Mouse (Mus musculus) stomach, embryonic 16.5 days (tissue): ENCODE results near the gene Ttll12. TPM values are rescaled to one million over a fixed set of nuclear protein-coding genes. Genes with fewer than 3 reads are reported as not detected.

Experiments
- ATAC-seq: fragments of 200-750 bp; cut with Nextera tagmentation; 2 replicates; pipeline ENCODE4 v1.8.0; 2017; ENCODE audit warnings: moderate number of reproducible peaks, moderate TSS enrichment; ENCODE audit not compliant: insufficient read depth, low FRiP score
- H3K27ac ChIP-seq: fragments of 300-500 bp; sonication (generic); 2 replicates; pipeline ENCODE4 v1.5.1; 2014; ENCODE audit warnings: low read length
- H3K27me3 ChIP-seq: fragments of 300-500 bp; sonication (generic); 2 replicates; pipeline ENCODE4 v1.6.1; 2014; ENCODE audit warnings: low read length, control low read depth, mixed read lengths; ENCODE audit not compliant: control insufficient read depth, insufficient read depth
- H3K36me3 ChIP-seq: fragments of 300-500 bp; sonication (generic); 2 replicates; pipeline ENCODE4 v1.6.1; 2014; ENCODE audit warnings: low read length; ENCODE audit not compliant: control insufficient read depth, insufficient read depth
- H3K4me1 ChIP-seq: fragments of 300-500 bp; sonication (generic); 2 replicates; pipeline ENCODE4 v1.6.1; 2014; ENCODE audit warnings: low read length, control low read depth, mixed read lengths; ENCODE audit not compliant: control insufficient read depth, insufficient read depth
- H3K4me2 ChIP-seq: fragments of 300-500 bp; sonication (generic); 2 replicates; pipeline ENCODE4 v1.6.1; 2014; ENCODE audit warnings: low read depth, low read length, mixed read lengths
- H3K4me3 ChIP-seq: fragments of 300-500 bp; sonication (generic); replicated peaks from 2 replicates; pipeline ENCODE4 v1.5.1; 2014; ENCODE audit warnings: mild to moderate bottlenecking, low read length
- H3K9ac ChIP-seq: fragments of 300-500 bp; sonication (generic); 2 replicates; pipeline ENCODE4 v1.6.1; 2014; ENCODE audit warnings: low read length
- H3K9me3 ChIP-seq: fragments of 300-500 bp; sonication (generic); replicated peaks from 2 replicates; pipeline ENCODE4 v1.6.1; 2016; ENCODE audit warnings: low read length, control low read depth; ENCODE audit not compliant: control insufficient read depth
- WGBS: fragments of 180-500 bp; shearing (Covaris S2); extraction: QIAGEN DNeasy Blood & Tissue Kit; methylation state at CpG from one replicate; pipeline ENCODE4 v1.1.7; 2014; 5-methylcytosine and 5-hydroxymethylcytosine counted together
- polyA plus RNA-seq: library from polyadenylated mRNA; unstranded; fragments of >200 nt; fragmentation: Nextera tagmentation; extraction: Ambion mirVana; gene quantifications from 2 replicates; pipeline ENCODE4 v1.2.1, GENCODE M21; 2015

Gene Ttll12
- polyA plus RNA-seq, 1 experiment from 2014 or later: 32.2 TPM

GRCm38 (mm10) chr15:83629716-83630115, 34.8 kb upstream of the Ttll12 start:
- ATAC-seq: no peak
- no peak overlapping the region for H3K9ac ChIP-seq
- H3K4me1 ChIP-seq: no peaks in the 10 kb centered on the region
- no peaks in the 10 kb centered on the region for H3K27me3 ChIP-seq
- H3K4me2 ChIP-seq: no peak overlapping the region
- H3K27ac ChIP-seq: no peak overlapping the region
- no peaks in the 10 kb centered on the region for H3K36me3 ChIP-seq
- WGBS: 75% methylated on average over 3 of the region's 3 CpGs
- H3K9me3 ChIP-seq: no peaks in the 10 kb centered on the region
- no peak overlapping the region for H3K4me3 ChIP-seq

GRCm38 (mm10) chr15:83626142-83626645, 31.2 kb upstream of the Ttll12 start:
- H3K4me2 ChIP-seq: no peak overlapping the region
- H3K4me1 ChIP-seq: no peaks in the 10 kb centered on the region
- 90% methylated on average over 2 of the region's 2 CpGs for WGBS
- no peaks in the 10 kb centered on the region for H3K27me3 ChIP-seq
- no peak overlapping the region for H3K27ac ChIP-seq
- no peak for ATAC-seq
- no peak overlapping the region for H3K9ac ChIP-seq
- H3K4me3 ChIP-seq: no peak overlapping the region
- H3K36me3 ChIP-seq: no peaks in the 10 kb centered on the region
- no peaks in the 10 kb centered on the region for H3K9me3 ChIP-seq

- no peak overlapping the region for H3K27ac ChIP-seq
- H3K9me3 ChIP-seq: no peaks in the 10 kb centered on the region
- H3K27me3 ChIP-seq: no peaks in the 10 kb centered on the region
- 84% methylated on average over 3 of the region's 3 CpGs for WGBS
- H3K4me2 ChIP-seq: no peak overlapping the region
- no peak overlapping the region for H3K4me3 ChIP-seq
- no peaks in the 10 kb centered on the region for H3K4me1 ChIP-seq
- H3K36me3 ChIP-seq: no peaks in the 10 kb centered on the region
- no peak for ATAC-seq
- no peak overlapping the region for H3K9ac ChIP-seq
Measured at GRCm38 (mm10) chr15:83615245-83615644, 20.3 kb upstream of the Ttll12 start.

- no peak overlapping the region for H3K4me2 ChIP-seq
- ATAC-seq: 0 out of 2 replicates have a peak, but pooled peaks have one; percentile 42
- no peak overlapping the region for H3K9ac ChIP-seq
- H3K4me3 ChIP-seq: no peak overlapping the region
- H3K36me3 ChIP-seq: no peaks in the 10 kb centered on the region
- no peaks in the 10 kb centered on the region for H3K9me3 ChIP-seq
- H3K4me1 ChIP-seq: no peaks in the 10 kb centered on the region
- no peak overlapping the region for H3K27ac ChIP-seq
- H3K27me3 ChIP-seq: no peaks in the 10 kb centered on the region
- 46% methylated on average over 15 of the region's 15 CpGs for WGBS
Measured at GRCm38 (mm10) chr15:83607115-83607802, 12.3 kb upstream of the Ttll12 start.

GRCm38 (mm10) chr15:83606700-83607099, 11.7 kb upstream of the Ttll12 start:
- Histone ChIP-seq H3K4me2 (no peak overlapping the region), H3K27me3 (no peaks in the 10 kb centered on the region), H3K36me3 (no peaks in the 10 kb centered on the region), H3K4me1 (no peaks in the 10 kb centered on the region), H3K4me3 (no peak overlapping the region), H3K9me3 (no peaks in the 10 kb centered on the region), H3K27ac (no peak overlapping the region), H3K9ac (no peak overlapping the region)
- no peak for ATAC-seq
- WGBS: 84% methylated on average over 8 of the region's 8 CpGs

GRCm38 (mm10) chr15:83606216-83606615, 11.3 kb upstream of the Ttll12 start:
- no peak overlapping the region for H3K27ac ChIP-seq
- no peaks in the 10 kb centered on the region for H3K27me3 ChIP-seq
- no peak overlapping the region for H3K4me3 ChIP-seq
- no peaks in the 10 kb centered on the region for H3K9me3 ChIP-seq
- WGBS: 79% methylated on average over 11 of the region's 11 CpGs
- H3K4me1 ChIP-seq: no peaks in the 10 kb centered on the region
- ATAC-seq: no peak
- H3K4me2 ChIP-seq: no peak overlapping the region
- no peaks in the 10 kb centered on the region for H3K36me3 ChIP-seq
- H3K9ac ChIP-seq: no peak overlapping the region

GRCm38 (mm10) chr15:83603426-83603825, 8.5 kb upstream of the Ttll12 start:
- Histone ChIP-seq H3K36me3 (no peaks in the 10 kb centered on the region), H3K9ac (no peak overlapping the region), H3K9me3 (no peaks in the 10 kb centered on the region), H3K4me1 (no peaks in the 10 kb centered on the region), H3K4me2 (no peak overlapping the region), H3K27ac (no peak overlapping the region), H3K4me3 (no peak overlapping the region), H3K27me3 (no peaks in the 10 kb centered on the region)
- no peak for ATAC-seq
- 95% methylated on average over 7 of the region's 7 CpGs for WGBS

GRCm38 (mm10) chr15:83603046-83603396, 8.1 kb upstream of the Ttll12 start:
- no peak overlapping the region for H3K27ac ChIP-seq
- H3K9ac ChIP-seq: no peak overlapping the region
- no peaks in the 10 kb centered on the region for H3K36me3 ChIP-seq
- H3K4me3 ChIP-seq: no peak overlapping the region
- ATAC-seq: no peak
- WGBS: 85% methylated on average over 1 of the region's 1 CpGs
- no peaks in the 10 kb centered on the region for H3K9me3 ChIP-seq
- H3K4me1 ChIP-seq: no peaks in the 10 kb centered on the region
- no peak overlapping the region for H3K4me2 ChIP-seq
- H3K27me3 ChIP-seq: no peaks in the 10 kb centered on the region

- ATAC-seq: no peak
- Histone ChIP-seq H3K4me1 (no peaks in the 10 kb centered on the region), H3K36me3 (no peaks in the 10 kb centered on the region), H3K27me3 (no peaks in the 10 kb centered on the region), H3K9ac (no peak overlapping the region), H3K4me2 (no peak overlapping the region), H3K4me3 (no peak overlapping the region), H3K9me3 (no peaks in the 10 kb centered on the region), H3K27ac (no peak overlapping the region)
- 62% methylated on average over 13 of the region's 13 CpGs for WGBS
Measured at GRCm38 (mm10) chr15:83602372-83603045, 7.6 kb upstream of the Ttll12 start.
